Mouse (Mus musculus) cerebellum, postnatal 14 days (tissue): Measurements from ENCODE around the gene Atg16l1.

Source experiments
- DNase-seq, 2 experiments: peaks; one replicate each; pipeline ENCODE4 v3.0.0; 2021; ENCODE audit warnings: mixed read lengths in 2 of 2

Atg16l1 gene

DNA sequence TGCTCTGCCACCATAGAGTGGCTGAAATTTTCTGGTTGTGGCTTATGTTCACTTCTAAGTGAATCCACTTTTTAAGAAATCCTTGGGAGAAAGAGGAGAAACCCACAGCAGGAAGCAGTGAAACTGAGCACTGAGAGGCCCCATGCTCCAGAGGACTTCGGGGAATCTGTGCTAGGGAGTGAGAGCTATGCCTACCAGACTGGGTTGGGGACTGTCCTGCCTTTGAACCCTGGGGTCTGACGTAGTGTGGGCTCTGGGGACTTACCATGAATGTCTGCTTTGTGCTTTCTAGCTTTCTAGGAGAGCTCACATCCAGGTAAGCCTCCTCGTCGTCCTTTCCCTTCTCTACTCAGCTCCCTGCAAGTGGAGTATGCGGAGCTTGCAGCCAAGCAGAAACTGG, 81.3 kb downstream of the Atg16l1 start:
- DNase-seq: no peak

DNA sequence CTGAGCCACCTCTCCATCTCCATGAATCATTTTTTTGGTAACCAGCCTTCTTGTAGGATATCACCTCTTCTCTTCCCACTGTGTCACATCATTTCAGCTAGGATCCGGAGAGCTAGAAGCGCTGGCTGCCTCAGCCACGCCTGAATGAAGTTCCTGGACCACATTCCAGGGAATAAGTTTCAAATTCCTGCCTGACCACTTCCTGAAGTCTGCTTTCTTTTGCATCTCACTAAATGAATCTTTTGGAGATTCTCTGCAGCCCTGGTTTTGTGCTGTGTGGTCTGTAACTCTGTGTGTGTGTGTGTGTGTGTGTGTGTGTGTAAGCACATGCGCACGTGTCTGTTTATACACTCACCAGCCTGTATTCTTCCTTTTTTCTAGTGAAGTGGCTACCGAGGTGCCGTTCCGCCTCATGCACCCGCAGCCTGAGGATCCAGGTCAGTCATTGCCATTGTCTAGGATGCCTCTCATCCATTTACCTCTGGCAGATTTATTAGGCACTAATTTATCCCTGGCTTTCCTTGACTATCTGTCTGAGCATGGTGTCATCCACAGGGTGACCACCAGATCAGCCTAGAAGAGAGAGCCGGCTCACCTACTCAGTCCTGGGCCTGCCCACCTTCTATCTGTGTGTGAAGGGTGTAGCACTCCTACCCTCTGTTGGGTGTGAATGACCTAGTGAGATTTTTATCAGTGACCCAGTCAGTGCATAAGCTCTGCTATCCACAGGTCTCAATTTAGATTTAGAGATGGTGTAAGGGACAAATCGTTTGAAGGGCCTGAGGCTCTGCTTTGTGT, 84.9 kb downstream of the Atg16l1 start:
- no peak for DNase-seq
